Mouse (Mus musculus) olfactory bulb, adult 2 months (tissue): ENCODE measurements around the gene Casc3.

Experiments
- CTCF ChIP-seq: fragments of 200-500 bp; IDR thresholded peaks from 2 replicates; pipeline ENCODE4 v1.5.1; 2012; ENCODE audit warnings: low read depth, mild to moderate bottlenecking, low read length, moderate library complexity; ENCODE audit not compliant: insufficient read depth
- POLR2A ChIP-seq: fragments of 200-500 bp; IDR thresholded peaks from 2 replicates; pipeline ENCODE4 v1.6.1; 2012; ENCODE audit warnings: mild to moderate bottlenecking, low read depth, low read length, moderate library complexity; ENCODE audit not compliant: insufficient read depth

DNA sequence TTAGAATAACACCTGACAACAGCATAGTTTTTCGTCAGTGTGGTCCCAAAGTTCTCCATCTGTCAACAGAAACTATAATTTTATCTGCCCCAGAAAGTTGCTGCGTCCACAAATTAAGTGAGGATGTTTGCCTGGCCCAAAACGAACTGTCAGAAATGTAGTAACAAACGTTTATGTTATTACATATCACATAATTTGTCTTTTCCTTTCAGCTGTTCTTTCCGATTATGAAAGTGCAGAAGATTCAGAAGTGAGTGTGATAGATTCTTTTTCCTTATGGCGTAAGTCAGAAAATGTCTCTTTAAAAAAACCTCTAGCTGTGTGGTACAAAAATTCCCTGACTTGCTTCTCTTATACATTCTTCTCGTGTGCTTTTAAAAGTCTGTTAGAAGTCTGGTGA, 6.0 kb downstream of the Casc3 start:
- no peak for TF ChIP-seq CTCF
- TF ChIP-seq POLR2A: no peak
